Mouse (Mus musculus) lung, adult 18-20 months (tissue): Measurements from ENCODE around the gene Folr1.
A peak's percentile ranks its signal among the peaks of the same experiment; 100 is the strongest.

Experiments
- DNase-seq, 2 experiments: peaks; one replicate each; pipeline ENCODE4 v3.0.0; 2022; ENCODE audit warnings: mixed read lengths in 2 of 2

The Folr1 gene

GRCm38 (mm10) chr7:101832372-101832771, 38.2 kb downstream of the Folr1 start:
- no peak for DNase-seq

- no peak for DNase-seq
Measured at GRCm38 (mm10) chr7:101831437-101831836, 39.2 kb downstream of the Folr1 start.

- DNase-seq: no peak
Measured at GRCm38 (mm10) chr7:101830373-101830772, 40.2 kb downstream of the Folr1 start.

GRCm38 (mm10) chr7:101823758-101824630, 46.6 kb downstream of the Folr1 start:
- DNase-seq: no peak

GRCm38 (mm10) chr7:101822836-101823757, 47.5 kb downstream of the Folr1 start:
- peak; percentile 46 to 59 for DNase-seq

- DNase-seq: peak; percentile 56 to 60
Measured at GRCm38 (mm10) chr7:101821571-101822501, 48.8 kb downstream of the Folr1 start.

- DNase-seq: no peak
Measured at GRCm38 (mm10) chr7:101820295-101821030, 50.1 kb downstream of the Folr1 start.

- no peak for DNase-seq
Measured at GRCm38 (mm10) chr7:101817861-101818401, 52.7 kb downstream of the Folr1 start, which contains the start of gene Phox2a. Gene Phox2a (plus strand): TSS chr7:101818313.
